31 mouse cellular contexts compared by ENCODE assay signal in genomic region chr11:5682541-5682940, GRCm38 (mm10). TPM values are rescaled to one million over a fixed set of nuclear protein-coding genes. Genes with fewer than 3 reads are reported as not detected.
A peak's percentile ranks its signal among the peaks of the same experiment; 100 is the strongest.
DNase-seq lines count a peak whose midpoint lies in the region; ATAC-seq lines count a peak whose summit lies in the region.
"Had no signal": no experiment of that assay in that cellular context is flagged by ENCODE, and none has a peak within 500 bp of the region (broad histone marks: within the 10 kb centered on the region; RNA-seq: fewer than 3 reads in every experiment).

No protein-coding gene starts in this region.

- H3K4me1 ChIP-seq in limb, embryonic 12.5 days (replicated peaks) = peaks cover 7% of the 10 kb centered on the region
- H3K4me1 ChIP-seq in limb, embryonic 10.5 days = peaks cover 16% of the 10 kb centered on the region
- H3K4me1 ChIP-seq in limb, embryonic 13.5 days = peaks cover 16% of the 10 kb centered on the region
- H3K4me1 ChIP-seq: embryonic facial prominence, embryonic 13.5 days; forebrain, embryonic 15.5 days; heart, embryonic 13.5 days; liver, embryonic 15.5 days; lung, embryonic 15.5 days; midbrain, embryonic 15.5 days; neural tube, embryonic 15.5 days; stomach, embryonic 15.5 days had no signal

- no peak overlapping the region for H3K4me3 ChIP-seq in limb, embryonic 12.5 days (replicated peaks)
- no peak overlapping the region for H3K4me3 ChIP-seq in limb, embryonic 10.5 days
- H3K4me3 ChIP-seq in limb, embryonic 13.5 days = no peak overlapping the region
- H3K4me3 ChIP-seq: embryonic facial prominence, embryonic 13.5 days; forebrain, embryonic 10.5 days; forebrain, embryonic 15.5 days; gastrocnemius, adult 2 months; heart, embryonic 13.5 days; liver, embryonic 15.5 days; lung, embryonic 15.5 days; midbrain, embryonic 15.5 days; neural tube, embryonic 15.5 days; stomach, embryonic 15.5 days had no signal

- no peak for ATAC-seq in limb, embryonic 12.5 days (ENCODE audit: insufficient number of reproducible peaks, insufficient read depth, low FRiP score, low TSS enrichment, low read depth)
- no peak for ATAC-seq in limb, embryonic 13.5 days (ENCODE audit: low FRiP score, low read depth)
- ATAC-seq: forebrain, embryonic 15.5 days; intestine, postnatal 0 days; midbrain, embryonic 15.5 days had no signal

- 64% methylated on average over 6 of the region's 6 CpGs for WGBS in limb, embryonic 12.5 days
- WGBS in limb, embryonic 10.5 days = 78% methylated on average over 6 of the region's 6 CpGs
- WGBS in limb, embryonic 13.5 days = 57% methylated on average over 6 of the region's 6 CpGs

- H3K27me3 ChIP-seq in limb, embryonic 12.5 days = no peaks in the 10 kb centered on the region
- H3K27me3 ChIP-seq in limb, embryonic 10.5 days (ENCODE audit: low read depth, poor library complexity, severe bottlenecking) = no peaks in the 10 kb centered on the region; the same call in 1 of the 2 replicates
- H3K27me3 ChIP-seq in limb, embryonic 13.5 days = no peaks in the 10 kb centered on the region
- H3K27me3 ChIP-seq: embryonic facial prominence, embryonic 13.5 days; forebrain, embryonic 15.5 days; heart, embryonic 13.5 days; liver, embryonic 15.5 days; lung, embryonic 15.5 days; midbrain, embryonic 15.5 days; neural tube, embryonic 15.5 days; stomach, embryonic 15.5 days had no signal

- no peaks in the 10 kb centered on the region for H3K36me3 ChIP-seq in limb, embryonic 12.5 days
- no peaks in the 10 kb centered on the region for H3K36me3 ChIP-seq in limb, embryonic 10.5 days
- H3K36me3 ChIP-seq in limb, embryonic 13.5 days = no peaks in the 10 kb centered on the region
- H3K36me3 ChIP-seq: embryonic facial prominence, embryonic 13.5 days; forebrain, embryonic 10.5 days; forebrain, embryonic 15.5 days; heart, embryonic 13.5 days; liver, embryonic 15.5 days; lung, embryonic 15.5 days; midbrain, embryonic 15.5 days; neural tube, embryonic 15.5 days; stomach, embryonic 15.5 days had no signal

- DNase-seq in limb, embryonic 10.5 days (ENCODE audit: low spot score) = no peak
- peak; percentile 33 for DNase-seq in 416B (ENCODE audit: low read depth)
- DNase-seq in adrenal gland, adult 8-10 months = peak; percentile 53
- DNase-seq in cerebellum, adult 9-10 months = no peak
- no peak for DNase-seq in frontal cortex, postnatal 10 days (ENCODE audit: low spot score in 2 of 2)
- DNase-seq: B cell, adult 2 months; cerebellum, adult 11-12 months; cerebellum, postnatal 10 days; gastrocnemius, adult 2 months; gastrocnemius, postnatal 36 days; kidney, postnatal 14 days; layer of hippocampus, adult 9-11 months; liver; lung, postnatal 36 days; retina, postnatal 1 day; right cerebral cortex, postnatal 14 days; thymus, adult 18-20 months; thymus, postnatal 25 days had no signal

- no peak overlapping the region for H3K4me2 ChIP-seq in limb, embryonic 12.5 days
- H3K4me2 ChIP-seq in limb, embryonic 13.5 days (replicated peaks) = no peak overlapping the region
- H3K4me2 ChIP-seq: embryonic facial prominence, embryonic 13.5 days; forebrain, embryonic 15.5 days; heart, embryonic 13.5 days; hindbrain, embryonic 14.5 days; liver, embryonic 15.5 days; lung, embryonic 15.5 days; midbrain, embryonic 15.5 days; neural tube, embryonic 15.5 days; stomach, embryonic 15.5 days had no signal

- no peak overlapping the region for H3K9ac ChIP-seq in limb, embryonic 12.5 days (replicated peaks)
- H3K9ac ChIP-seq in limb, embryonic 13.5 days = no peak overlapping the region
- H3K9ac ChIP-seq: embryonic facial prominence, embryonic 13.5 days; forebrain, embryonic 15.5 days; heart, embryonic 13.5 days; hindbrain, embryonic 14.5 days; liver, embryonic 15.5 days; lung, embryonic 15.5 days; midbrain, embryonic 15.5 days; neural tube, embryonic 15.5 days; stomach, embryonic 15.5 days had no signal

- H3K9me3 ChIP-seq in limb, embryonic 12.5 days = no peaks in the 10 kb centered on the region
- H3K9me3 ChIP-seq in limb, embryonic 10.5 days (replicated peaks) = no peaks in the 10 kb centered on the region
- no peaks in the 10 kb centered on the region for H3K9me3 ChIP-seq in limb, embryonic 13.5 days
- H3K9me3 ChIP-seq: embryonic facial prominence, embryonic 13.5 days; forebrain, embryonic 10.5 days; forebrain, embryonic 15.5 days; heart, embryonic 13.5 days; liver, embryonic 15.5 days; lung, embryonic 15.5 days; midbrain, embryonic 15.5 days; neural tube, embryonic 15.5 days; stomach, embryonic 15.5 days had no signal

- H3K27ac ChIP-seq in limb, embryonic 12.5 days = 0 out of 2 replicates have a peak overlapping the region, but pooled peaks have one; percentile 2
- no peak overlapping the region for H3K27ac ChIP-seq in limb, embryonic 10.5 days
- peak overlapping the region; percentile 35; the same call in 1 of the 2 replicates for H3K27ac ChIP-seq in limb, embryonic 13.5 days
- H3K27ac ChIP-seq: embryonic facial prominence, embryonic 13.5 days; forebrain, embryonic 10.5 days; forebrain, embryonic 15.5 days; gastrocnemius, adult 2 months; heart, embryonic 13.5 days; hindbrain, embryonic 14.5 days; liver, embryonic 15.5 days; lung, embryonic 15.5 days; midbrain, embryonic 15.5 days; neural tube, embryonic 15.5 days; stomach, embryonic 15.5 days had no signal

RNA-seq across cellular contexts. Expression of gene Mrps24, which starts 32.9 kb away (rescaled TPM):
- polyA plus RNA-seq in limb, embryonic 12.5 days (2016; fragmentation: Nextera tagmentation; extraction: Ambion mirVana) = 168 and 177 TPM in 2 replicates
- 155 and 158 TPM in 2 replicates for polyA plus RNA-seq in limb, embryonic 10.5 days (2016; fragmentation: Nextera tagmentation; extraction: Ambion mirVana)
- 100 to 1,000 TPM; 102 to 222 (median 154) TPM for total RNA-seq in adrenal gland, adult 8-10 months (2022)
- polyA plus RNA-seq in limb, embryonic 13.5 days (2015; fragmentation: Nextera tagmentation; extraction: Ambion mirVana) = 171 and 175 TPM in 2 replicates

Comparison
In these comparisons a context has a peak if more than half of its experiments do, and no peak if none do; other contexts are left out.
1. DNase-seq: peak in 416B (single experiment) and adrenal gland, adult 8-10 months (single experiment); none in limb, embryonic 10.5 days (single experiment), cerebellum, adult 9-10 months (single experiment) and frontal cortex, postnatal 10 days (0 of 2).